Mouse (Mus musculus) intestine, embryonic 16.5 days (tissue): ENCODE results near the gene Wdcp. TPM values are rescaled to one million over a fixed set of nuclear protein-coding genes. Genes with fewer than 3 reads are reported as not detected.
A peak's percentile ranks its signal among the peaks of the same experiment; 100 is the strongest.

Experiments used
- ATAC-seq: fragments of 200-750 bp; cut with Nextera tagmentation; 2 replicates; pipeline ENCODE4 v1.8.0; 2017; ENCODE audit warnings: moderate TSS enrichment, moderate library complexity
- H3K27ac ChIP-seq: fragments of 300-500 bp; sonication (generic); 2 replicates; pipeline ENCODE4 v1.5.1; 2014; ENCODE audit warnings: mild to moderate bottlenecking, low read length
- H3K27me3 ChIP-seq: fragments of 300-500 bp; sonication (generic); replicated peaks from 2 replicates; pipeline ENCODE4 v1.6.1; 2014; ENCODE audit warnings: low read length, control low read depth, mixed read lengths; ENCODE audit not compliant: control insufficient read depth, insufficient read depth
- H3K36me3 ChIP-seq: fragments of 300-500 bp; sonication (generic); 2 replicates; pipeline ENCODE4 v1.6.1; 2014; ENCODE audit warnings: low read length, control low read depth; ENCODE audit not compliant: control insufficient read depth, insufficient read depth
- H3K4me1 ChIP-seq: fragments of 300-500 bp; sonication (generic); 2 replicates; pipeline ENCODE4 v1.6.1; 2014; ENCODE audit warnings: low read length, control low read depth, mixed read lengths; ENCODE audit not compliant: control insufficient read depth, insufficient read depth
- H3K4me2 ChIP-seq: fragments of 300-500 bp; sonication (generic); 2 replicates; pipeline ENCODE4 v1.6.1; 2014; ENCODE audit warnings: low read depth, low read length, control low read depth
- H3K4me3 ChIP-seq: fragments of 300-500 bp; sonication (generic); 2 replicates; pipeline ENCODE4 v1.5.1; 2014; ENCODE audit warnings: mild to moderate bottlenecking, low read length
- H3K9ac ChIP-seq: fragments of 300-500 bp; sonication (generic); 2 replicates; pipeline ENCODE4 v1.6.1; 2014; ENCODE audit warnings: low read depth, low read length
- H3K9me3 ChIP-seq: fragments of 300-500 bp; sonication (generic); 2 replicates; pipeline ENCODE4 v1.6.1; 2016; ENCODE audit warnings: low read length, control low read depth; ENCODE audit not compliant: control insufficient read depth
- WGBS: fragments of 180-500 bp; shearing (Covaris S2); extraction: QIAGEN DNeasy Blood & Tissue Kit; methylation state at CpG from one replicate; pipeline ENCODE4 v1.1.7; 2014; 5-methylcytosine and 5-hydroxymethylcytosine counted together
- polyA plus RNA-seq: library from polyadenylated mRNA; unstranded; fragments of >200 nt; fragmentation: Nextera tagmentation; extraction: Ambion mirVana; gene quantifications from 2 replicates; pipeline ENCODE4 v1.2.1, GENCODE M21; 2015

Wdcp gene
- polyA plus RNA-seq, 1 experiment from 2014 or later, result 12.4 TPM

DNA sequence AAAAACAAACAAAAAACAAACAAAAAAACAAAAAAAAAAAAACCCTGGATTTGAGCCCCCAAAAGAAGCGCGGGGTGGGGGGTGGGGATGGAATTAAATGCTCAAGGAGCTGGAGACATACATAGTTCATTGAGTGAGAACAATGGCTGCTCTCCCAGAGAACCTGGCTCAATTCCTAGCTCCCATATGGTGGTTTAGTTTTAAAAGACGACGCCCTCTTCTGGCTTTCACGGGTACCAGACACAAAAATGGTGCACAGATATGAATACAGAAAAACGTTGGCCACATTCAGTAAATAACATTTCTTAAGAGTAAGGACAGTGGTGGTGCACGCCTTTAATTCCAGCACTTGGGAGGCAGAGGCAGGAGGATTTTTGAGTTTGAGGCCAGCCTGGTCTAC lies 62.8 kb downstream of the Wdcp start:
- Histone ChIP-seq H3K4me2 (peak overlapping the region; percentile 26; the same call in 1 of the 2 replicates), H3K4me1 (no peaks in the 10 kb centered on the region), H3K36me3 (no peaks in the 10 kb centered on the region), H3K9me3 (no peaks in the 10 kb centered on the region), H3K27ac (no peak overlapping the region), H3K4me3 (no peak overlapping the region), H3K27me3 (no peaks in the 10 kb centered on the region), H3K9ac (no peak overlapping the region)
- ATAC-seq, result no peak
- WGBS, result 81% methylated on average over 7 of the region's 7 CpGs

- peak overlapping the region; percentile 82 for H3K4me3 ChIP-seq
- peak overlapping the region; percentile 91 for H3K9ac ChIP-seq
- peak overlapping the region; percentile 95 for H3K27ac ChIP-seq
- no peaks in the 10 kb centered on the region for H3K4me1 ChIP-seq
- peak overlapping the region; percentile 78 for H3K4me2 ChIP-seq
- H3K27me3 ChIP-seq, result no peaks in the 10 kb centered on the region
- WGBS, result 33% methylated on average over 7 of the region's 7 CpGs
- no peaks in the 10 kb centered on the region for H3K9me3 ChIP-seq
- H3K36me3 ChIP-seq, result no peaks in the 10 kb centered on the region
- no peak for ATAC-seq
These were observed 63.4 kb downstream of the Wdcp start for GRCm38 (mm10) chr12:4906476-4906875.

DNA sequence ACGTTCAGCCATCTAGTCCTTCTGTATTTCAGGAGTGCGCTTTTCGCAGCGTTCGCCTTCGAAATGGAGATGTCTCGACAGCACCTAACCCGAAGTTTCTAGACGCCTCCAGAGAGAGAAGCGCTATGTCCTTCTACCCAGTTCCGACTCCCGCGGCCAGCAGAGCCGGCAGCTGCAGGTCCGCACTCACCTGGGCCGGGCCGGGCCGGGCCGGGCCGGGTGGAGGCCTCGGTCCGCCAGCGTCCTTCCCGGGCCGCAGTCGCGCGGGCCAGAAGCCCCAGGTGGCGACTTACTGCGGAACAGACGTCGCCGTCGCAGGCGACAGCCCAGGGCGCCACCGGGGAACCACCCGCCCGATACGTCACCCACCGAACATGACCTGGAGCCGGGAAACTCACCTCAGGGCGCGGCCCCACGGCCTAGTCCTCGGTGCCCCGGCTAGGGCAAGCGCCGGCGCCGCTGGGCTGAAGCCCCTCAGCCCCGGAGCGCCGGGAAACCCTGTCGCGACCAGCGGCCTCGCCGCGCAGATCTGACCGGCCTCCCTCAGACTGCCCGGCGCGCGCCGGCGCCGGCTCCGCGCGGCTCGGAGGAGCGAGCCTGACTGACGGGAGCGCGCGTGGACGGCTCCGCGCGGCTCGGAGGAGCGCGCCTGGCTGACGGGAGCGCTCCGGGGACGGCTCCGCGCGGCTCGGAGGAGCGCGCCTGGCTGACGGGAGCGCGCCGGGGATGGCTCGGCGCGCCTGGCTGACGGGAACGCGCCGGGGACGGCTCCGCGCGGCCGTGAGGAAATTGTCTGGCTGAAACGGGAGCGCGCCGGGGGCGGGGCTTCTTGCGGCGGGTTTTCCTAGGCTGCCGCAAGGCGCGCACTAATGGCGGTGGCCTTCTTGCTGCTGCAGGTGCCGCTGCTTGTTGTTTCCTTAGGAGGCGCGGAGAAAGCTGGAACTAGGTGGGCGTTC lies 64.1 kb downstream of the Wdcp start, which contains the start of gene Ubxn2a:
TSS of gene Ubxn2a (minus strand) at position 755 of the 956 bp plus-strand sequence.
- ATAC-seq, result peak; percentile 96
- Histone ChIP-seq H3K27ac (peak within 1 kb of the TSS; percentile 95), H3K27me3 (no peaks in the 10 kb centered on the region), H3K4me1 (no peaks in the 10 kb centered on the region), H3K36me3 (no peaks in the 10 kb centered on the region), H3K4me2 (peak within 1 kb of the TSS; percentile 78), H3K9ac (peak within 1 kb of the TSS; percentile 91), H3K9me3 (no peaks in the 10 kb centered on the region), H3K4me3 (peak within 1 kb of the TSS; percentile 82)
- under 1% methylated on average over 124 of the region's 125 CpGs for WGBS

GRCm38 (mm10) chr12:4908391-4908790 lies 65.3 kb downstream of the Wdcp start:
- no peak for ATAC-seq
- H3K9me3 ChIP-seq, result no peaks in the 10 kb centered on the region
- whole genome bisulfite sequencing, result 86% methylated on average over 7 of the region's 7 CpGs
- H3K4me1 ChIP-seq, result no peaks in the 10 kb centered on the region
- H3K27me3 ChIP-seq, result no peaks in the 10 kb centered on the region
- no peak overlapping the region for H3K4me2 ChIP-seq
- no peak overlapping the region for H3K9ac ChIP-seq
- no peaks in the 10 kb centered on the region for H3K36me3 ChIP-seq
- H3K27ac ChIP-seq, result no peak overlapping the region
- H3K4me3 ChIP-seq, result no peak overlapping the region

Other genes starting within 250 kb of the Wdcp start
- 0.05 and 0.34 TPM in 2 replicates for gene Fam228a, start 104.9 kb upstream of the Wdcp start, polyA plus RNA-seq
- gene Pfn4, start 74.3 kb upstream of the Wdcp start, polyA plus RNA-seq, result 1.1 TPM in 2 replicates
- gene Fam228b, start 74.0 kb upstream of the Wdcp start, polyA plus RNA-seq, result 1.1 and 1.3 TPM in 2 replicates
- gene Sf3b6, start 25.8 kb upstream of the Wdcp start, polyA plus RNA-seq, result 169 and 193 TPM in 2 replicates
- 7.1 and 8.2 TPM in 2 replicates for gene Fkbp1b, start 1.7 kb upstream of the Wdcp start, polyA plus RNA-seq
- 1.3 and 1.7 TPM in 2 replicates for gene Mfsd2b, start 31.1 kb downstream of the Wdcp start, polyA plus RNA-seq
- 31.0 and 32.8 TPM in 2 replicates for gene Ubxn2a, start 64.4 kb downstream of the Wdcp start, polyA plus RNA-seq
- 4.4 and 5.2 TPM in 2 replicates for gene Atad2b, start 74.0 kb downstream of the Wdcp start, polyA plus RNA-seq